Mouse (Mus musculus) T-cell, adult 2 months (primary cell): Measurements from ENCODE around the gene Sfxn2.
"Not testable (repeated sequence)": the region's sequence is repeated elsewhere in the genome, so short reads cannot be mapped to it uniquely, and the experiment has no call there.

Experiments used
- DNase-seq: peaks from one replicate; pipeline ENCODE4 v3.0.0; 2022; ENCODE audit warnings: low spot score

Gene Sfxn2

DNA sequence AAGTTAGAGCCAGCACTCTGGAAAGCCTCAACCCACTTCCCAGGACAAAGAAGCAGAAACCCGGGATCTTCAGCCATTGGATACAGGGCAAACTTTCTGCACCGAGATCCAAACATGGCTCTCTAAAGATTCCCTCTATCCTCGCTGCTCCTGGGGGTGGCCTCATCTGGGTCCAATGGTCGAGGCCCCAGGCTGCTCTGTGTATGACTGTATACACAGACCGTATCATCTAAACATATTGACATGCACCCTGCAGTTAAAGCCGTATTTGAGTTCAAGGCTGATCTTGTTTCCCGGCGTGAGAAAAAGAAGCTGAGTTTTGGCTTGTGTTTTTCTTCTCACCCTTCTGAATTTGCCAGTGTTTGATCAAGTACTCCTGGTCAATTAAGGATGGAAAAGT, 30.4 kb upstream of the Sfxn2 start:
- no peak for DNase-seq

DNA sequence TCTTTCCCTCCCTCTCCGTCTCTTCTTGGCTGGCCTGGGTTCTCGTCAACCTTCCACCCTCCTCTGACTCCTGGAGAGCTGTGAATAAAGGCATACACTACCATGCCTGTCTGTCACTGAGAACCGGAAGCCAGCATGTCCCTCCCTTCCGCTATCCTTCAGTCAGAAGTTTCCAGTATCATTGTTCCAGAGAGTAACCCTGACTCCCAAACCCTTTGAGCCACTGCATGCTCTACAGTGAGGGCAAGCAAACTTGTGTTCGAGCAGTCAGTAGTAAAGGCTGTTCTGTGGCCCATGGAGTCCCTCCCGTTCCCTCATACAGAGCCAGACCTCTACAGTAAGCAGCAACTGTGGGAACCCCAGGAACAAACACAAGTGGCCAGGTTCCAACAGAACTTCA, 25.6 kb upstream of the Sfxn2 start:
- no peak for DNase-seq

DNA sequence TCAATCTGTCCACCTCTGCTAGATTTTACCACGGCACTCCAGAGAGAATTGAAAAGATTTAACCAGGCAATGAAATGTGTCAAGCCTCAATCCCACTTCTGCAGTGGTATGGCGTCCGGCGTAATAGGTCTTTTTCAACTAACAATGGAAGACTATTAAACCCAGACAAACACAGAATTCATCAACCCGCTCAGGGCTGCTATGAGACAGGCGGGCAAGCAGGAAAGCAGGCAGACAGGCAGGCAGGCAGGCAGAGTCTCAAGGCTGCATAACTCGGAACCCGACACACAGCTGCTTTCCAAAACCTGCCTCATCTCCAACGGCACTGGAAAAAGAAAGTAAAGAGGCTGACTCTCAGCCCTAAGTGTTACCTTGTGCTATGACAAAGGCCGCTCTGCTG, 25.1 kb upstream of the Sfxn2 start:
- no peak for DNase-seq

DNA sequence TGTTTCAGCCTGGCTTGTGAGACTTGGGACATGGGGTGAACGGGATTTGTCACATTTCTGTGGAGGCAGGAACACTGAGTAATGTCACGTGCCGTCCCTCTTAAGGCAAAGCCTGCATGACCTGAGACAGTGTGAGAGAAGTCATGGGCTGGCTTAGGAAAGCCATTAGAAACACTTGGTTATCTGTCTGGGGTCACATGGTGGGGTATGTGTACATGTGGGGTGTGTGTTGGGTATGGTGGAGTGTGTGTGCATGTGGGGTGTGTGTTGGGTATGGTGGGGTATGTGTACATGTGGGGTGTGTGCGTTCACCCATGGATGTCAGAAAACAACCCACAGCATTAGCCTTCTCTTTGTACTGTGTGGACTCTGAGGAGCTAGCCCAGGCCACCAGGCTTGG, 22.8 kb upstream of the Sfxn2 start:
- no peak for DNase-seq

DNA sequence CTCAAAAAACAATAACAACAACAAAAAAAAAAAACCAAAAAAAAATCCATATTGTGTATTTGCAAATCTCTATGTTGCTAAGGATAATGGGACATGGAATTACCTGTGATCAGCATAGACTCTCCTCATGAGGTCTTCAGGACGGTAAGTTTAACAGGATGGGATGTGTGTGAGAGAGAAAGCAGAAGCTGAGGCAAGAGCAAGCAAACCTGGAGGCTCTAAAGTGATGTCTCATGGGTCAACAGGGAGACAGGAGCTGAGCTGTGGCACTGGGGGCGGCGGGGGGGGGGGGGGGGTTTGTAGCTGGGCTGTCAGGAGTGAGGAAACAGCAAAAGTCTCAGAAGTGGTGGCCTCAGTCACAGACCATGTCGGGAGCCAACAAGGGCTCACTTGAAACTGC, 20.7 kb upstream of the Sfxn2 start:
- no peak for DNase-seq

DNA sequence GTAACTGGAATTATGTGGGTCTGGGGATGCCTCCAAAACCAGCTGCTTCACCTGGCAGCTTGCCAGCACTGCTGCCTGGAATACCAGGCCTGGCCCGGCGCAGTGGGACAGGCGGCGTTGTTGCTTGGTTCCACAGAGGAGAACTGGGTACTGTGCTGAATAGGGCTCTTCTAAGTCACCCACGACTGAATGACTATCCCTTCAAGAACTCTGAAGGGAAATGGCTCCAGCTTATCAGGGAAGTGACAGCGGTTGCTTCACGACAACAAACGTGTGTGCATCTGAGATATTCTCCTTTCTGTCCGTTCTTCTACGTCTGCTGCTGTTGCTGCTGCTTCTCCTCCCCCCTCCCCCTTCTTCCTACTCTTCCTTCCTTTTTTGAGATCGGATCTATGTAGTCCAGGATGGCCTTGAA, 19.6 kb upstream of the Sfxn2 start:
- DNase-seq = no peak

DNA sequence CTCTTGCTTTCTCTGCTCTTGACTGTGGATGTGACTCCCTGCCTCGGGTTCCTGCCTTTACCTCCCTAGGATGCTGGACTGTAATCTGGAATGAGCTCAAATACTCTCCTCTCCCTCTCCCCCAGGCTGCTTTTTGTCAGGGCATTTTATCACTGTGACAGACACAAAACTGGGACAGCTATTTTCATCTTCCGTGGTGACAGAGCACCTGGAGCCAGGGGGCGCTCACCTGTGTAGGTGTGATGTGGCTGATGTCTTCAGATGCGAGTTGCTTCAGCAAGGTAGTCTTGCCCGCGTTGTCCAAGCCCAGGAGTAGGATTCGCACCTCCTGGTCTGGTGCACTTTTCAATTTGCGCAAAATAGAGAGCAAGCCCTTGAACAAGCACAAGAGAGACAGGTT, 15.2 kb upstream of the Sfxn2 start:
- DNase-seq = no peak

DNA sequence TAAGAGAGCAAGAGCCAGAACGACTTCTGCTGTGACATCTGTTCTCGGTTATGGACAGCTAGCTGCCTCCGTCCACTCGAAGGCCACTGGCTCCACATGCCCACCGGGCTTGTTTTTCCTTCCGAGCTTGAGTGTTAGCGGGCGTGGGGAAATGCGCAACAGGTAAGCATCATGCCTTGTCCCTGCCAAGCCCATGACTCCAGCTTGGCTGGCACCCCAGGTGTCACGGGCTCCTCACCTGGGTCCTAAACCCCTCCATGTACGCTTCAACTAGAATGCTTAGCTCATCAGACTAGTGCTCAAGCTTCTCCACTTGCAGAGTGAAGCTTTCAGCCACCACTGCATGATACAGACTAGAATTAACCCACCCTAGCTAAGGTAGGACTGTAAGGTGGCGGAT, 14.5 kb upstream of the Sfxn2 start:
- DNase-seq = no peak

DNA sequence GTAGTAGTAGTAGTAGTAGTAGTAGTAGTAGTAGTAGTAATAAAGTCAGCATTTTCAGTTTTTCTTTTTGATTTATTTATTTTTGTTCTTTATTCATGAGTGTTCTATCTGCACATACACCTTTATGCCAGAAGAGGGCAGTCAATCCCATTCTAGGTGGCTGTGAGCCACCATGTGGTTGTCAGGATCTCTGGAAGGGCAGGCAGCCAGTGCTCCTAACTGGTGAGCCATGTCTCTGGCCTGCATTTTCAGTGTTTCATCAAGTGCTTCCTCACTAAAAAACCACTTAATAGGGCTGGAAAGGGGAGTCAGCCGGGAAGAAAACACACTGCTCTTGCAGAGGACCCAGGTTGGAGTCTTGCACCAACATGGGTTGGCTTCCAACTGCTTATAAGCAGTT, 11.0 kb upstream of the Sfxn2 start:
- peak; percentile 45 for DNase-seq

DNA sequence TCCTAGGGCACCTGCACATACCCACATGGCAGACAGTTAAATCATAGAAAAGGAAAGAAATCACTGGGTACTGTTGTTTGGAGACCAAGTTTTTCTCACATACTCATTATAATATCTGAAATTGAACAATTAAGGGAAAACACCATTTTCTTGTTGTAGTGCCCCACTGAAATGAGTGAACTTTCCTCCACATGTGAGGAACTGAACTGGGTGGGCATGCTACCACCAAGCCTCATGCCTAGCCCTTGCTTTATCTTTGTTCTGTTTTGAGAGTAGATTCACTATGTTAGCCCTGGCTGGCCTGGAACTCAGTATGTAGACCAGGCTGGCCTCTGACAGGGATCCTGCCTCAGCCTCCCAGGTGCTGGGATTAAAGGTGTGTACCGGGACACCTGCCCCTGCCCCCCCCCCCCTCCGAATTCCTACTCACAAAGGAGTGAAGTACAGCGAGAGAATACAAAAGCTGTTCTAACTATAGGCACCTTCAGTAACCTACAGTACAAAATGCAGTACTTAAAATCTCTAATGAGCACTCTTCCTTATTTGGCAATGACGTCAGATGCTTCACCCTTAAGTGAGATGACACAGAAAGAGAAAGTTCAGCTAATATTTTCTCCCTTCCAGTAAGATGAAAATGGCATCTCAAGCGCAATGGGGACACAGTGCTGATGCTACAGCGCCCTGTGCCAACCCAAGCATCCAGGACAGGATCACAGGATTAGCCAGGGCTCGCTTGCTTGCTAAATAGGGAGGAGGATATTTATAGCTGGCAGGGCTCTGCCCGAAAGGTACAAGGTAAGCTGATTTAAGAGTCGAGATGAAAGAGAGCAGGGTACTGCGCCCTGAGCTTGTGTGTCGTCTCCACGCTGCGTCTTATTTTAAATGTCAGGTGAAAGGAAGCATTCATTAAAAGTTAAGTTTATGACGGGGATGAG, 10.3 kb upstream of the Sfxn2 start:
- DNase-seq = no peak

DNA sequence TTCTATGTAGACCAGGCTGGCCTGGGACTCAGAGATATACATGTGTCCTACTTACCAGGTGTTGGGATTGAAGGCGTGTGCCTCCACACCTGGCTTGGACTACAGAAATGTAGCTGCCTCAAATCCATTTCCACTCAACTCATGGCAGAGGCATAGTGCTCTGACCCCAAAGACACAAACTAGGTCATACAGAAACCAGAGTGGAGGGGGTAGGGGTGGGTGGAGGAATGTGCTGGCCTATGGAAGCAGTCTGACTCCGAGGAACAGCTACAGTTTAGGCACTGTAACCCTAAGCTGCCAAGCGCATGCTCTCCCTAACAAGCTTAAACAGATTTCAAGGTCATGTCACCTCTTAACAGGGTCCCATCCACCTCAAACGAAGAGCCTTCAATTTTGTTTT, 9.6 kb upstream of the Sfxn2 start:
- no peak for DNase-seq

DNA sequence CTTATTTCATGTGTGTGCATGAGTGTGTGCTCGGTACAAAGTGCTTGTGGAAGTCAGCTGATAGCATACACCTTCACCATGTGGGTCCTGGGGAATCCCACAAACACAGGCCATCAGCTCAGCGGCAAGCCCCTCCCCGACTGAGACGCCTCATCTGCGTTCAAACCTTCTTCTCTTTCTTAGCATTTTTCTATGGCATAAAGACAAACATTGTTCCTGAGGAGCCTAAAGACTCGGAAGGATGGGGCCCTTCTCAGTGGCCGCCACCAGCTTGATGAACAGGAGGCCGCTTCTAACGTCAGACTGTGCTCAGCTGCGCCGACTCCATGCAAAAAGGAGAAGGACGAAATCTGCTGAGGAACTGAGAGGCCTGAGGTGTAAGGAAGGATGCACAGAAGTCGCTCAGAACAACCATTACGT, 9.1 kb upstream of the Sfxn2 start:
- DNase-seq = no peak

DNA sequence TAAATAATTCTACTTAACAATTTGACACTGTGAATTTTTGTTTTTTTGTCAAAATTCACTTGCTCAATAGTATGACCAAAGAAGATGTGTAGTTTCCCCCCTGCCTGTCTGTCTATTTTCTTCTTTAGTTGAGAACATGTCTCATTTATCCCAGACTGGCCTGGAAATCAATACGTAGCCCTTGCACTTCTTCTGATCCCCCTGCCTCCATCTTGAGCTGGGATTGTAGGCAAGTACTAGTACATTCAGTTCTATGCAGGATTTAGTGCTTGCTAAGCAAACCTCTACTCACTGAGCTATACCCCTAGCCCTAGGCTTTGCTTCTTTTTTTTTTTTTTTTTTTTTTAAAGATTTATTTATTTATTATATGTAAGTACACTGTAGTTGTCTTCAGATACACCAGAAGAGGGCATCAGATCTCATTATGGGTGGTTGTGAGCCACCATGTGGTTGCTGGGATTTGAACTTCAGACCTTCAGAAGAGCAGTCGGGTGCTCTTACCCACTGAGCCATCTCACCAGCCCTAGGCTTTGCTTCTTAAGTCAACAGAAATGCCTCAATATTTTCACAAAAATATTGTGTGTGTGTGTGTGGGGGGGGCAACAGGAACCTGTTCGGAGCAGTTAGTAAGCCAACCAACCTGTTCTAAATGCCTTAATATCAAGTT, 1.8 kb upstream of the Sfxn2 start:
- not testable (repeated sequence) for DNase-seq

DNA sequence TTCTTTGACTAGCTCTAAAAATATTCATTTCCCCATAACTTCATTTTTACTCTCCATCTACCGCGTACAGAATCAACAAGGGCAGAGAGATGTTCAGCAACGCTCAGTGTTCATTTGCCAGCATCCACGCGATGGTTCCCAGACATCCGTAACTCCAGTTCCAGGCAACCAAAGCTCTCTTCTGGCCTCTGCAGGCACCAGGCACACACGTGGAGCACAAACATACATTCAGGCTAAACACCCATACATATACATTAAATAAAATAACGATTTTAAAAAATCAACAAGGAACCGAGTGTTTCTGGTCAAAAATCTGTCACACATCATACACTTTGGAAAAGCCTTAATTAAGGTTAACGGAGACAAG, 1.3 kb upstream of the Sfxn2 start:
- DNase-seq = no peak

DNA sequence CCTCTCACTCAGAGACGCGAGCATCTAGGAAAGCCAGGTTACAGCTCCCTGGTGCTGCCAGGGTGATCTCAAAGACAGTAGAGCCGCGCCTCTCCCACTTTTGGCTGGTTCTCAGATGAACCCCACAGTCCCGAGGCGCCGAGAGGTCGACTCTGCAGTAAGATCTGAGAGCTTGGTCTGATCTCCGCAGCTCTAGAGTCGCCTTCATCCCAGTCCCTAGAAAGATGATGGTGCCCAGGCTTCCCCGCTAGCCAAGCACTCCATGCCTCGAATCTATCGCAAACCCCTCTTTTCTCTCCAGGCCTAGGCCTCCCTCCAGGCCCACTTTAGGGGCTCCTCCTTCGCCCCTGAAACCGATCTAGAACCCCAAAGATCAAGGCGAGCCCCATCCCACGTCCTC, 617 bp upstream of the Sfxn2 start:
- DNase-seq = no peak

DNA sequence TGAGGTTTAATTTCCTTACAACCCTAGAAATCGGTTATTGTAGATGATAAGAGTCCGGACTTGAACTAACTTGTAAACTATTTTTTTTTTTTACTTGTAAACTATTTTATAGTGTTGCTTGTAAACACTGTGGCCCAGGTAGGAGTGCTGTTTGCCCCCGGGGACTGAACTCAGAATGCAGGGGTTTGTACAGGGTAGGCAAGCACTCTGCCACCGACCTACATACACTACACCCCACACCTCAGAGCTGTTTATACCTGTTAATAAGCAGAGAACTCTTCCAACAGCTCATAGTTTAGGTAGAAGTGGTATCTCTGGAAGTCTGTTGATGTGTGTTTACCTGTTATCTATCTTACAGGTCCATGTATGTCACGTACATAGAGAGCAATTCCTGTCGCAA, 825 bp downstream of the Sfxn2 start:
- no peak for DNase-seq

DNA sequence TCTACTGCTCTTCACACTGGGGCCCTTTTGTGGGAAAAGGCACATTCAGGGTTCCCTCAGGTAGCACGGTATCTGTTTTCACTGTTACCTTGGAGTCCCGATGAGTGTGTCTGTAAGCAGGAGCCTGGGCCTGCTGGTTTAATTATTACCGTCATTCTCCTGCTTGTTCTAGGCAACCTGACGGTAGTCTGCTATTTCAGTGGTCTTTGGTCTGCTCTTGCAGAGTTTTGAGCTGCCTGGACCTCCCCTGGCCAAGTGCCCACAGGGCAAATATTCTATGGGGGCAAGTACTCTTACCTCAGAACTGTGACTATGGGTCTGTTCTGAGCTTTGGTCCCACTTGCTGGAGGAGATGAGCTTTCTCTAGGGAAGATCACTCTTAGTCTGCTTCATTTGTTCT, 2.0 kb downstream of the Sfxn2 start:
- DNase-seq = no peak

DNA sequence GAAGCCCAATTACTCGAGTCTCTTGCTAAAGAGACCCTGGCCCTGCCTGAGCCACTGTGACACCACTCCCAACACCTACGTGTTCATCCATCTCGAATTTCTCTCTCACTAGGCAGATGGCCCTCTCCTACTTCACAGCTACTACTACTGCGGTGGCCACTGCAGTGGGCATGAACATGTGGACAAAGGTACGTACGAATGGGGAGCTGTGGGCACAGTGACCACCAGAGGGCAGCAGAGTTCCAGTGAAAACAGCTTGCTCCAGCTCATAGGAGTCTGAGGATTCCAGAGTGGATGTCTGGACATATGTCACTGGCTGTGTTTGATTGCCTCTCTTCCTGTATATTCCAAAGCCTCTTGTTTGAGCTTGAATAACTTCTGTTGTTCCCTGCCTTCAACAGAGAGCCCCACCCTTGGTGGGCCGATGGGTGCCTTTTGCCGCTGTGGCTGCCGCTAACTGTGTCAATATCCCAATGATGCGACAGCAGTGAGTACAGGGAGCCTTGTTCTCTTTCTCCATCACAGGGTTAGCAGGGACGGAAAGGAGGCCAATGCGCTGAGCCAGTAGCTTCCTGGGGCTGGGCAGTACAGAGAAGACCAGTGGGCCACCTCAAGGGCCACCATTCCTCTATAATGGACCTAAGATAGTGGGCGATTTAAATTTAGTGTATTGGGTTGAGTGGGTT, 14.8 kb downstream of the Sfxn2 start:
- peak; percentile 67 for DNase-seq

DNA sequence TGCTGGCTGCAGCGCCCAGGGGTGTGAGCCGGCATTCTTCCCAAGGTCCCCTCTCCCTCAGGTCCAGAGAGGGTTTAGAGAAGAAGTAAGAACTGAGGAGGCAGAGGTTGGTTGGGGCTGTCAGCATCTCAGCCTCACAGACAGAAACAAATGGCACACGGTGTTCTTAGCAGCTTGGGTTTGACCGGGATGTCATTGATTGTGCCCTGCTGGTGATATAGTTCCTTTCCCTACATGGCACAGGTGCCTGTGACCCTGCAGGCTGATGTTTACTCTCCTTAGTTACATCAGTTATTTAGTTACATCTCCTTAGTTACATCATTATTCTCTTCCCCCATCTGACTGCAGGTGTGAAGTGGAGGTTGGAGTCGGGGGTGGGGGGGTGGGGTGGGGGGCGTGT, 18.4 kb downstream of the Sfxn2 start:
- no peak for DNase-seq

DNA sequence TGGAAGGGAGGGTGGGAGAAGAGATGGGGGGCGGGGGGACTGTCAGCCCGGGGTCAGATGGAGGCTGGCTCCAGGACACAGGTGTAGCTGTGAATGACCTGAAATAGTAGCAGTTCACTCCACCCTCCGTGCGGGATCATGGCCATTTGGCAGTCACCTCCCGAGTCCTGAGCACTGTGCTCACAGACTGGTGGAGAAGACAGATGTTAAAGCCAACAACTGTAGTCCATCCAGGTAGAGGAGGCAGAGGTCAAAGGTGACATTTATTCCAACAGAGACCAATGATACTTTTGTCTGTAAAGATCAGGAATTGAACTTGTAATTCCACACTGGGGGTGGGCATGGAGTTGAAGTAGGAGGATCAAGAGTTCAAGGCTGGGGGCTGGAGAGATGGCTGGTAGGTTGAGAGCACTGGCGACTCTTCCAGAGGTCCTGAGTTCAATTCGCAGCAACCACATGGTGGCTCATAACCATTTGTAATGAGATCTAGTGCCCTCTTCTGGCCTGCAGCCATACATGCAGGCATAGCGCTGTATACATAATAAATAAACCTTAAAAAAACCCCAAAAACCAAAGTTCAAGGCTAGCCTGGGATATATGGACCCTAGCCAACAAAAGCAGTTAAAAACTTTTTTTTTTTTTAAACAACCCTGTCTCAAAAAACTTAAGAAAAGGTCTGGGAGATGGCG, 19.7 kb downstream of the Sfxn2 start:
- DNase-seq = no peak

DNA sequence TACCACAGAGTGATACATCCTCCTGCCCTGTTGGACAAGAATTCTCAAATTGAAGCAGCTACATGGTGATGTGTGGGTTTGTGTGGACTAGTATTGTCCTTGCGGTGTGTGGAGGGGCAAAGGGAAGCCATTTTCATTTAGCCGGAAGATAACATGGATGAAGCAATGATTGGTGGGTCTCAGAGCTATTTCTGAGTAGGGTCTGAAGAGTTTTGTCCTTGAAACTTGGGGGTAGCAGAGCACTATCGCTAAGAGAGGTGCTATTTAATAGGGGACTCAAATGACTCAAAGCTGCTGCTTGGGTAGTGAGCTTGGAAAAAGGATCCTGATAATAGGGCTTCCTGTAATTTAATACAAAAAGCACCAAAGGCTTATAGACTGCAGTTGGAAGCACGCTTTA, 25.0 kb downstream of the Sfxn2 start:
- DNase-seq = no peak

DNA sequence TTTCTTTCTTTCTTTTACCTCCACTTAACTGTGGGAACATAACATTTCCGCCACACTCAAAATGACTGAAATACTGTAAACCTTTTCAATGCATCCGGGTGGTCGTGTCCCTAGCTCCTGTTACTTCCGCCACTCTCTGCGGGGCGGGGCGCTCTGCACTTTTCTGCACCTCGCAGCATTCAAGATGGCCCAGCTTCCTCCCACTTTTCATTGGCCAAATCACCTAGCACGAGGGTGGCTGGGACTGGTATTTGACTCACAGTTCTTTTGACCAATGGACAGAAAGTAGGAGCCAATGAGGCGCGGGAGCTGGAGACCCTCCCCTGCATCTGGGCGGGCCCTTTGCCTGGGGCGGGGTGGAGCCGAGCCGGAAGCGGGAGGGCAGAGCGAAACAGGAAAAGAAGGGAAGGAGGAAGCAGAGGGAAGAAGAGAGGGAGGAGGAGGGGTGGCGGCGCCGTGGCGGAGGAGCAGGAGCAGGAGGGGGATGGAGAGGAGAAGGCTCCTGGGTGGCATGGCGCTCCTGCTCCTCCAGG, 25.6 kb downstream of the Sfxn2 start, which contains the start of gene Wbp1l:
Wbp1l (plus strand) TSS at position 365 of the 533 bp plus-strand sequence.
- DNase-seq = peak; percentile 98
